ENCODE assay signal across 8 mouse cellular contexts in genomic region chr6:38535366-38535690, GRCm38 (mm10). TPM values are rescaled to one million over a fixed set of nuclear protein-coding genes. Genes with fewer than 3 reads are reported as not detected.
DNase-seq lines count a peak whose midpoint lies in the region; ATAC-seq lines count a peak whose summit lies in the region.

No protein-coding gene starts in this region.

- H3K27me3 ChIP-seq in kidney, embryonic 16.5 days (ENCODE audit: insufficient read depth, low read length): no peaks in the 10 kb centered on the region
- no peaks in the 10 kb centered on the region for H3K27me3 ChIP-seq in embryonic facial prominence, embryonic 10.5 days (replicated peaks; ENCODE audit: low read depth, poor library complexity, severe bottlenecking)
- H3K27me3 ChIP-seq in hindbrain, embryonic 15.5 days: no peaks in the 10 kb centered on the region
- no peaks in the 10 kb centered on the region for H3K27me3 ChIP-seq in midbrain, embryonic 16.5 days (ENCODE audit: control insufficient read depth, insufficient read depth, low read depth, low read length)

- peak overlapping the region; percentile 89 for H3K4me2 ChIP-seq in kidney, embryonic 16.5 days (replicated peaks; ENCODE audit: low read depth, low read length)
- H3K4me2 ChIP-seq in hindbrain, embryonic 15.5 days: peak overlapping the region; percentile 58
- peak overlapping the region; percentile 54 for H3K4me2 ChIP-seq in midbrain, embryonic 16.5 days (ENCODE audit: low read length)

- H3K27ac ChIP-seq in kidney, embryonic 16.5 days (ENCODE audit: low read length): peak overlapping the region; percentile 99
- peak overlapping the region; percentile 97 for H3K27ac ChIP-seq in embryonic facial prominence, embryonic 10.5 days (replicated peaks)
- H3K27ac ChIP-seq in hindbrain, embryonic 15.5 days (replicated peaks): peak overlapping the region; percentile 94
- H3K27ac ChIP-seq in midbrain, embryonic 16.5 days (ENCODE audit: low read length): peak overlapping the region; percentile 96

- no peaks in the 10 kb centered on the region for H3K9me3 ChIP-seq in kidney, embryonic 16.5 days (ENCODE audit: low read length)
- no peaks in the 10 kb centered on the region for H3K9me3 ChIP-seq in embryonic facial prominence, embryonic 10.5 days
- no peaks in the 10 kb centered on the region for H3K9me3 ChIP-seq in hindbrain, embryonic 15.5 days
- no peaks in the 10 kb centered on the region for H3K9me3 ChIP-seq in midbrain, embryonic 16.5 days (replicated peaks; ENCODE audit: control insufficient read depth, low read length, poor library complexity, severe bottlenecking)

- WGBS in kidney, embryonic 16.5 days: under 1% methylated on average over 9 of the region's 9 CpGs
- WGBS in embryonic facial prominence, embryonic 10.5 days: 5% methylated on average over 9 of the region's 9 CpGs
- 2% methylated on average over 9 of the region's 9 CpGs for WGBS in hindbrain, embryonic 15.5 days
- under 1% methylated on average over 9 of the region's 9 CpGs for WGBS in midbrain, embryonic 16.5 days

- peak overlapping the region; percentile 90 for H3K4me3 ChIP-seq in kidney, embryonic 16.5 days (ENCODE audit: low read length)
- peak overlapping the region; percentile 90 for H3K4me3 ChIP-seq in embryonic facial prominence, embryonic 10.5 days
- peak overlapping the region; percentile 60 for H3K4me3 ChIP-seq in hindbrain, embryonic 15.5 days
- peak overlapping the region; percentile 63 for H3K4me3 ChIP-seq in midbrain, embryonic 16.5 days (ENCODE audit: low read depth, low read length)

- H3K36me3 ChIP-seq in kidney, embryonic 16.5 days (ENCODE audit: insufficient read depth, low read length): peaks cover 8% of the 10 kb centered on the region
- H3K36me3 ChIP-seq in embryonic facial prominence, embryonic 10.5 days (replicated peaks): peaks cover 14% of the 10 kb centered on the region
- H3K36me3 ChIP-seq in hindbrain, embryonic 15.5 days: peaks cover 10% of the 10 kb centered on the region; the same call in 1 of the 2 replicates
- H3K36me3 ChIP-seq in midbrain, embryonic 16.5 days (ENCODE audit: control insufficient read depth, insufficient read depth, low read length): peaks cover 7% of the 10 kb centered on the region

- no peak for ATAC-seq in kidney, embryonic 16.5 days (ENCODE audit: low FRiP score, low TSS enrichment)
- no peak for ATAC-seq in hindbrain, embryonic 15.5 days (ENCODE audit: low FRiP score, low read depth)
- no peak for ATAC-seq in midbrain, embryonic 16.5 days

- H3K4me1 ChIP-seq in kidney, embryonic 16.5 days (ENCODE audit: insufficient read depth, low read length): peaks cover 11% of the 10 kb centered on the region
- peaks cover 23% of the 10 kb centered on the region for H3K4me1 ChIP-seq in embryonic facial prominence, embryonic 10.5 days
- peaks cover 18% of the 10 kb centered on the region for H3K4me1 ChIP-seq in hindbrain, embryonic 15.5 days (replicated peaks)
- peaks cover 9% of the 10 kb centered on the region for H3K4me1 ChIP-seq in midbrain, embryonic 16.5 days (ENCODE audit: control insufficient read depth, insufficient read depth, low read length)

- peak overlapping the region; percentile 95 for H3K9ac ChIP-seq in kidney, embryonic 16.5 days (replicated peaks; ENCODE audit: low read length)
- H3K9ac ChIP-seq in hindbrain, embryonic 15.5 days: peak overlapping the region; percentile 75
- H3K9ac ChIP-seq in midbrain, embryonic 16.5 days (ENCODE audit: low read depth, low read length): peak overlapping the region; percentile 94

- DNase-seq in kidney, postnatal 10 days: no peak
- no peak for DNase-seq in embryonic facial prominence, embryonic 10.5 days (ENCODE audit: low spot score)
- DNase-seq in T-cell, adult 2 months (ENCODE audit: low spot score): no peak
- no peak for DNase-seq in cerebellum, adult 18-20 months
- DNase-seq in right cerebral cortex, adult 2 months (ENCODE audit: low spot score in 2 of 2): no peak

RNA-seq across cellular contexts. Expression of gene Fmc1, which starts 2.0 kb away (rescaled TPM):
- polyA plus RNA-seq in kidney, embryonic 16.5 days (2015; fragmentation: Nextera tagmentation; extraction: Ambion mirVana): 156 and 164 TPM in 2 replicates
- 97.6 and 102 TPM in 2 replicates for polyA plus RNA-seq in embryonic facial prominence, embryonic 10.5 days (2016; fragmentation: Nextera tagmentation; extraction: Ambion mirVana)
- polyA plus RNA-seq in hindbrain, embryonic 15.5 days (2015; fragmentation: Nextera tagmentation; extraction: Ambion mirVana): 193 and 210 TPM in 2 replicates
- polyA plus RNA-seq in midbrain, embryonic 16.5 days (2015; fragmentation: Nextera tagmentation; extraction: Ambion mirVana): 201 and 204 TPM in 2 replicates

RNA-seq across cellular contexts. Expression of gene Luc7l2, which starts 15.8 kb away (rescaled TPM):
- polyA plus RNA-seq in kidney, embryonic 16.5 days (2015; fragmentation: Nextera tagmentation; extraction: Ambion mirVana): 28.6 and 39.6 TPM in 2 replicates
- polyA plus RNA-seq in embryonic facial prominence, embryonic 10.5 days (2016; fragmentation: Nextera tagmentation; extraction: Ambion mirVana): 36.4 and 38.4 TPM in 2 replicates
- polyA plus RNA-seq in hindbrain, embryonic 15.5 days (2015; fragmentation: Nextera tagmentation; extraction: Ambion mirVana): 36.9 and 38.5 TPM in 2 replicates
- polyA plus RNA-seq in midbrain, embryonic 16.5 days (2015; fragmentation: Nextera tagmentation; extraction: Ambion mirVana): 35.8 and 40.7 TPM in 2 replicates
